Mouse (Mus musculus) adrenal gland (tissue): ENCODE results near the gene Oxtr.

ENCODE experiments used
- intact Hi-C: fragments of 180-260 bp; cut with DNase I; formaldehyde crosslinking; loops from one replicate; pipeline ENCODE4 v1.15.1; 2025
- long read RNA-seq, 2 experiments: library from polyadenylated mRNA; unstranded; transcript quantifications; one replicate each; pipeline ENCODE4 v2.0.0; 2020; ENCODE audit warnings: borderline replicate concordance in 1 of 2; ENCODE audit not compliant: insufficient replicate concordance in 1 of 2

Oxtr gene
- long read RNA-seq, experiment 1, full-length matches to known transcripts = 7 of 23 reads
- long read RNA-seq, experiment 1, partial matches to known transcripts = 0 of 23 reads
- long read RNA-seq, experiment 1, other reads (novel, unspliced or antisense) = 16 of 23 reads
- long read RNA-seq, experiment 2, full-length matches to known transcripts = 1 of 3 reads
- long read RNA-seq, experiment 2, partial matches to known transcripts = 0 of 3 reads
- long read RNA-seq, experiment 2, other reads (novel, unspliced or antisense) = 2 of 3 reads

- intact Hi-C loops = loop anchor here (5.0 kb wide), 1 partner anchor 207 kb away; the partner anchor contains the start of gene Rad18
Measured at GRCm38 (mm10) chr6:112489910-112490559, at the start of gene Oxtr. Oxtr (minus strand) TSS chr6:112489943.

DNA sequence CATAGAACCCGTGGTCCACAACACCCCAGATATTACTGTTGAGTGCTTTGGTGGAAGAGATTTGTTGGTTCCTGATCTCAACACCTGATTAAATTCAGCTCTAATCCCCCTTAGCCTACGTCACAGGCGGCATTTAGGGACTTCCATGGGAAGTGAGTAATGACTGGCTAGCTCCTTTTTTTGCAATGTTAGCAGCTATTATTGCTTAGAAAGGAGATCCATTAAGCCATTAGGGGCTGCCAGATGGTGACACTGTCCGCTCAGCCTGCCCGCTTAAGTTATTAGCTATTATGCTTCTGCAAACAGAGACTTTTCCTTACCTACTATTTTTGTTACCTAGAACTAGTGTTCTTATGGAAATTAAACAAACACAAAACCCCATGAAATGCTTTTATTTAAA is 35.7 kb upstream of the Oxtr start:
- intact Hi-C loops = no loop called here

DNA sequence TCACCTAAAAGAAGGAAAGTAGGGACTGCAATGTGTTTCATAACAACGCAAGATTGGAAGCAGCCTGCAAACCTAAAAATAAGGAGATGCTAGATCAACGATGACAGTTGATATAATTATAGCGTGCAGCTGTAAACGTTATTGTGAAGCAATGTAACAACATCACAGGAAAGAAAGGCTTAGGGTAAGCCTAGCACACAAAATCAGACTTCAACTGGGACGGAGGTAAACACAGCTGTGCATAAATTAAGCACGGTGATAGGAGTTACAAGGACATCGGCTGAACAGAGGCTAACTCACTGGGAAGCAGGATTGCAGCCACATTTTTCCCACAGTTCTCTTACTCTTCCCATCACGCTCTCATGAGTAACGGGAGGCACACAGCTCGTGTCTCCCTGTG is 34.7 kb upstream of the Oxtr start:
- intact Hi-C loops = no loop called here

DNA sequence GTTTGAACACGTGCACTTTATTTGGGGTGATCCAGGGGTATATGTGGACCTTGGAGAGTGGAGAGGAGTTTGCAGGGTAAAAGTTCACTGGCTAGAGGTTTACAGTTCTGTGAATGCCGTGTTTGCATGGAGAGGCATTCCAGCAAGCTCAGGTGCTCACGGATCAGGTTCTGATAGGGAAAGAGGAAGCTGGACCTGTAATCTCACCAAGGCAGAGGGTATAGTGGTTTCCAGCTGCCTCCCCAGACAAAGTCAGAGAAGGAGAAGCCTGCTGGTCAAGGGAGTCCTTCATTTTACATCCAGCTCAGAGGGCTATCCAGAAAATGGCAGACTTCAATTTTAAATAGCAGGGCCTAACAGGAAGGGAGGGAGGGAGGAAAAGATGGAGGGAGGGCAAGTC is 28.2 kb upstream of the Oxtr start:
- intact Hi-C loops = loop anchor here (10.0 kb wide), 1 partner anchor 167 kb away; no protein-coding TSS in a partner anchor

GRCm38 (mm10) chr6:112517572-112517971 is 27.8 kb upstream of the Oxtr start:
- intact Hi-C loops = loop anchor here (10.0 kb wide), 1 partner anchor 167 kb away; no protein-coding TSS in a partner anchor

GRCm38 (mm10) chr6:112516496-112516895 is 26.8 kb upstream of the Oxtr start:
- intact Hi-C loops = loop anchor here (10.0 kb wide), 1 partner anchor 168 kb away; no protein-coding TSS in a partner anchor

DNA sequence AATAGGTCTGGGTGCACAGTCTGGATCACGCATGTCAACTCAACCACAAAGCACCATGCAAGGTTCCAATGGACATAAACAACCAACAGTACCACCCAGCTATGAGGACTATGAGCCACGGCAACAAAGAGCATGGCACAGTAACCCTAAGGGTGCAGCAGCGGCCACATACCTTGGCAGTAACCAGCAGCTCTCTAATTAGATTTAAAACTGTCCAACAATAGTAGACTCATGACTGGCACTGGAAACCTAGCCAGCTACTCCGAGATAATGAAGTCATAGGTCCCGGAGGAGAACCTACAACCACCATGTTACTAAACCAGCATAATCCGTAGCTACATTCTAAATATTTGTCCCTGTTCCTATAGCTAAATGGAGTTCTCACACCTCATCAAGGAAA is 24.8 kb upstream of the Oxtr start:
- intact Hi-C loops = loop anchor here (10.0 kb wide), 1 partner anchor 170 kb away; no protein-coding TSS in a partner anchor

DNA sequence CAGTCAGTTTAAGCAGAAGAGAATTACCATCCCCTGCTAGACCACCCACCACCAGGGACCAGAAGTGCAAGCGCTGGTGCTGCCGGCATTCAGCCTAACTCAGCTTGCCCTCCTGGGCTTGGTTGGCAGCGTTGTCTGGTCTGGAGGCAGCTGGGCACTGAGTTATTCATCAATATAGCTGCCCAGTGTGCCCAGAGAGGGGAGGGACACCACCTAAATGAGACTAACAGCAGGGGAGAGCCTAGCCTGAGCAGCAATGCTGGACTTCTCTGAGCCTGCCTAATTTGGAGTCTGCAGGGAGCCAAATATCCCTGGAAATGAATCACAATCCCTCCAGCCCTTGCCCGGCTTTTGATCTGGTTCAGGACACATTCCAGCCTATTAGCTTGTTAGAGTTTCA is 20.6 kb upstream of the Oxtr start:
- intact Hi-C loops = loop anchor here (10.0 kb wide), 1 partner anchor 174 kb away; no protein-coding TSS in a partner anchor

GRCm38 (mm10) chr6:112509590-112510131 is 19.9 kb upstream of the Oxtr start:
- intact Hi-C loops = loop anchor here (10.0 kb wide), 1 partner anchor 175 kb away; no protein-coding TSS in a partner anchor

DNA sequence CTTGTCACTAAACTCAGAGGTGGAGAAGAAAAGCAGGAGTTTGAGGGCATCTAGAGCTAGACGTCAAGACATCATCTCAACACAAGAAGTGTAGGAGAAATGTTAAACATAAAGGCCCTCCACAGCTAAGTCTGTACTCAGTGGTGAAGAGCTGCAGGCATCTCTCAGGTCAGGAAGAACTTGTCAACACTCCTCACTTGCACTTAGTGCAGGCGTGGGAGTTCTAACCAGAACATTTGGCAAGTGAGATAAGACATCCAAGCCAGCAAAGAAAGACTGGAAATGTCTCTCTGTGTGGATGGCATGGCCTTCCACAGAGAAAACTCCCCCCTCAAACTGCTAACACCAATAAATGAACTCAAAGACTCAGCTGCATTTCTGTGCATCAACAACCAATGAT is 17.9 kb upstream of the Oxtr start:
- intact Hi-C loops = no loop called here

DNA sequence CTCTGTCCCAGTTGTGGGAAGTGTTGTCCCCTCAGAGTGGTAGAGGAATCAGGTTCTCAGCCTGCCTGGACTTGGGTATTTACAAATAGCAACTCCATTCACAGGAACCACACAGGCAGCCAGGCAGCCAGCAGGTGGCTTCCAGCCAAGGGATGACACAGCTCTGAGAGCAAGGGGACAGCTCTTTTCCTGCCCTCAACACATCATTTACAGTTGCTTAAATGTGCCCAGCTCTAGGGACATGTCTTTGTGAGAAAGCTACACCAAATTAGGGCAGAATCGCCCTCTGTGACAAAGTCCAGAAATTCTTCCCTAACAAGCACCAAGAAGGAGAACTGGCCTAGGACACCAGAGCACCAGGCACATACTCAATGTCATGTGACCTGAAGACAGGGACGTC is 11.4 kb upstream of the Oxtr start:
- intact Hi-C loops = no loop called here

DNA sequence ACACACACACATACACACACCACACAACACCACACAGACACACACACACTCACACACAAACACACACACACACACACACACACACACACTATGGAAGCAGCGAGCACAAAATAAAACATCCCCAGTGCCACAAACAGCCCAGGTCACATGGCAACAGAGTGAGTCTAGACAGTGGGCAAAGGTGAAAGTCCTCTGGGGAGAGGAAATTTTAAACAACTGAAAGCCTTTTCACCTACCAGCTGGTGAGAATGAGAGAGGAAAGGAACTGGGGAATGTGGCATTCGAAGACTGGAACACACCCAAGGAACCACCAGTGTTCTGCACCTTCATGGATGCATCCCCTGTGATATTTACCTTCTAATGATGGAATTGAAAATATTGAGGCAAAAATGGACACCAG is 9.7 kb upstream of the Oxtr start:
- intact Hi-C loops = no loop called here

- intact Hi-C loops = no loop called here
Measured at GRCm38 (mm10) chr6:112498716-112499115, 9.0 kb upstream of the Oxtr start.

GRCm38 (mm10) chr6:112497456-112497855 is 7.7 kb upstream of the Oxtr start:
- intact Hi-C loops = no loop called here

- intact Hi-C loops = no loop called here
Measured at GRCm38 (mm10) chr6:112496291-112497060, 6.7 kb upstream of the Oxtr start.

- intact Hi-C loops = no loop called here
Measured at GRCm38 (mm10) chr6:112495219-112495618, 5.5 kb upstream of the Oxtr start.

DNA sequence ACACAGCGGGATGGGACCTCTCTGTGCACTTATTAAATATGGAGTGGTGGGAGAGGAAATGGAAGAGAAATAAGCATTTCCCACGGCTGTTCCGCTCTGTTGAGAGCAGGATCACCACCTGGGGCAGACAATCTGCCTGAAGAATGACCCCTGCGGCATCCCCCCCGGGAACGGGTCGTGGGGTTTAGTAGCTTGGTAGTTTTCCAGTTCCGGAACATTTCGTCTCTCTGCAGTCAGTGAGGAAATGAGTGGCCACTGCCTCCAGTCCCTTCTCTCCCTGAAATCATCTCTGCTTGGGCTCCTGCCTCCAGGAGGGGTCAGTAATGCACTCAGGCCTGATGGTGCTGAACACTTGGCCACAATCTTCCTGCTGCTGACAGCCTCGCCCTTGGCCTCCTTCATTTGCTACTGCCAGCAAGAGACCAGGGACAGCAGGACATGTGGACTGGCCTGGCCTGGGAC is 4.9 kb upstream of the Oxtr start:
- intact Hi-C loops = loop anchor here (5.0 kb wide), 1 partner anchor 203 kb away; the partner anchor contains the start of gene Rad18

- intact Hi-C loops = loop anchor here (5.0 kb wide), 1 partner anchor 204 kb away; the partner anchor contains the start of gene Rad18
Measured at GRCm38 (mm10) chr6:112493371-112493770, 3.6 kb upstream of the Oxtr start.

GRCm38 (mm10) chr6:112492656-112493055 is 2.9 kb upstream of the Oxtr start:
- intact Hi-C loops = loop anchor here (5.0 kb wide), 1 partner anchor 205 kb away; the partner anchor contains the start of gene Rad18

DNA sequence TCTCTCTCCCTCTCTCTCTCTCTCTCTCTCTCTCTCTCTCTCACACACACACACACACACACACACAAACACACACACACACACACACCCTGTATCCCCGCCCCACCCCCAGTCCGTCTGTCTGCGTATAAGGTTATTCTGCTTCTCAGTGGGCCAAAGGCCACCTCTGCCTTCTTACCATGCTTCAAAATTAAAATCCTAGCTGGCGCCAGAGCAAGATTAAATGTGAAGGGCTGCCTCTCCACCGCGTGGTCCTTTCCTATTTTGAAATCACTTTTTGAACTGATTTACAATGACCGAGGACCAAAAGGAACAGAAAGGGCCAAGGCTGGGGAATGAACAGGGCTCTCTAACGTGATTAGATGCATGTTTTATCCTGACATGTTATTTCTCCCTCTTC is 1.8 kb upstream of the Oxtr start:
- intact Hi-C loops = loop anchor here (5.0 kb wide), 1 partner anchor 206 kb away; the partner anchor contains the start of gene Rad18
